Mouse (Mus musculus): ENCODE measurements at regions not wholly inside any gene's neighbourhood (a gene's known extent, or its start where the extent isn't known, plus 50 kb on each side); places are given as distances from the start of the nearest gene placed in this dataset.

- no peak for TF ChIP-seq CTCF (conservative IDR thresholded peaks at IDR 0.05; ENCODE audit: low read length)
- no peak for TF ChIP-seq POU5F1 (IDR thresholded peaks at IDR 0.05; ENCODE audit: borderline replicate concordance, low read length)
- no peak for TF ChIP-seq NANOG (IDR thresholded peaks at IDR 0.05; ENCODE audit: borderline replicate concordance, low read length)
Measured at GRCm38 (mm10) chr2:133455484-133456170, 96.3 kb upstream of the Bmp2 start.

All from E14TG2a.4 (cell line).